Mouse (Mus musculus): ENCODE results near the gene Nr1h5. TPM values are rescaled to one million over a fixed set of nuclear protein-coding genes. Genes with fewer than 3 reads are reported as not detected.

Nr1h5 gene
- total RNA-seq (2022): not detected

GRCm38 (mm10) chr3:102964033-102964432 is at the start of gene Nr1h5:
TSS of gene Nr1h5 (minus strand) at chr3:102964133.
- DNase-seq (ENCODE audit: low spot score): no peak

- no peak for DNase-seq (ENCODE audit: low spot score)
These were observed 37.7 kb upstream of the Nr1h5 start for GRCm38 (mm10) chr3:103001595-103001994.

- DNase-seq (ENCODE audit: low spot score): no peak
These were observed 33.7 kb upstream of the Nr1h5 start for GRCm38 (mm10) chr3:102997591-102997990.

- DNase-seq (ENCODE audit: low spot score): peak; percentile 46
These were observed 33.1 kb upstream of the Nr1h5 start for GRCm38 (mm10) chr3:102997036-102997435.

GRCm38 (mm10) chr3:102995605-102996321 is 31.8 kb upstream of the Nr1h5 start, which contains the start of gene Sike1:
TSS of gene Sike1 (plus strand) at chr3:102995708.
- DNase-seq (ENCODE audit: low spot score): peak; percentile 98

GRCm38 (mm10) chr3:102995233-102995604 is 31.3 kb upstream of the Nr1h5 start:
- no peak for DNase-seq (ENCODE audit: low spot score)

- no peak for DNase-seq (ENCODE audit: low spot score)
These were observed 29.0 kb upstream of the Nr1h5 start for GRCm38 (mm10) chr3:102992936-102993335.

GRCm38 (mm10) chr3:102991041-102991440 is 27.1 kb upstream of the Nr1h5 start:
- DNase-seq (ENCODE audit: low spot score): no peak

- DNase-seq (ENCODE audit: low spot score): no peak
These were observed 16.4 kb upstream of the Nr1h5 start for GRCm38 (mm10) chr3:102980349-102980736.

- DNase-seq (ENCODE audit: low spot score): no peak
These were observed 15.8 kb upstream of the Nr1h5 start for GRCm38 (mm10) chr3:102979550-102980348.

- no peak for DNase-seq (ENCODE audit: low spot score)
These were observed 13.0 kb upstream of the Nr1h5 start for GRCm38 (mm10) chr3:102976906-102977305.

- DNase-seq (ENCODE audit: low spot score): no peak
These were observed 6.6 kb upstream of the Nr1h5 start for GRCm38 (mm10) chr3:102970508-102970907.

- DNase-seq (ENCODE audit: low spot score): no peak
These were observed 6.1 kb upstream of the Nr1h5 start for GRCm38 (mm10) chr3:102970067-102970466.

- no peak for DNase-seq (ENCODE audit: low spot score)
These were observed 8.3 kb downstream of the Nr1h5 start for GRCm38 (mm10) chr3:102955596-102955995.

- DNase-seq (ENCODE audit: low spot score): no peak
These were observed 8.8 kb downstream of the Nr1h5 start for GRCm38 (mm10) chr3:102955143-102955542.

GRCm38 (mm10) chr3:102954476-102954875 is 9.5 kb downstream of the Nr1h5 start:
- DNase-seq (ENCODE audit: low spot score): no peak

GRCm38 (mm10) chr3:102946861-102947260 is 17.1 kb downstream of the Nr1h5 start:
- DNase-seq (ENCODE audit: low spot score): no peak

- DNase-seq (ENCODE audit: low spot score): no peak
These were observed 17.6 kb downstream of the Nr1h5 start for GRCm38 (mm10) chr3:102946312-102946711.

GRCm38 (mm10) chr3:102938100-102938499 is 25.8 kb downstream of the Nr1h5 start:
- no peak for DNase-seq (ENCODE audit: low spot score)

- DNase-seq (ENCODE audit: low spot score): no peak
These were observed 28.2 kb downstream of the Nr1h5 start, which contains the start of gene Sycp1 for GRCm38 (mm10) chr3:102935451-102936354. TSS of gene Sycp1 (minus strand) at chr3:102936100.

- DNase-seq (ENCODE audit: low spot score): no peak
These were observed 64.8 kb downstream of the Nr1h5 start for GRCm38 (mm10) chr3:102899136-102899535.
